Mouse (Mus musculus): ENCODE measurements around the gene Rbm44.

- TF ChIP-seq POLR2A (IDR thresholded peaks at IDR 0.05; ENCODE audit: control insufficient read depth, low read depth, low read length) (no peak), CTCF (IDR thresholded peaks at IDR 0.05; ENCODE audit: control insufficient read depth, insufficient read depth, insufficient replicate concordance, low read depth, low read length) (no peak)
Measured at GRCm38 (mm10) chr1:91166798-91167197, 21.9 kb downstream of the Rbm44 start.
